Mouse (Mus musculus): ENCODE data around the gene Zfand4.
A peak's percentile ranks its signal among the peaks of the same experiment; 100 is the strongest.

The Zfand4 gene

GRCm38 (mm10) chr6:116278679-116279317 lies 14.8 kb downstream of the Zfand4 start:
- no peaks in the 10 kb centered on the region for H3K36me3 ChIP-seq (ENCODE audit: control insufficient read depth, insufficient read depth, low read length, poor library complexity, severe bottlenecking)
- H3K27me3 ChIP-seq (ENCODE audit: control insufficient read depth, insufficient read depth, low read length, poor library complexity, severe bottlenecking): no peaks in the 10 kb centered on the region
- DNase-seq (ENCODE audit: low read depth, low spot score): no peak

GRCm38 (mm10) chr6:116281014-116281413 lies 17.0 kb downstream of the Zfand4 start:
- DNase-seq (ENCODE audit: low read depth, low spot score): no peak
- Histone ChIP-seq H3K36me3 (ENCODE audit: control insufficient read depth, insufficient read depth, low read length, poor library complexity, severe bottlenecking) (no peaks in the 10 kb centered on the region), H3K27me3 (ENCODE audit: control insufficient read depth, insufficient read depth, low read length, poor library complexity, severe bottlenecking) (no peaks in the 10 kb centered on the region)

GRCm38 (mm10) chr6:116282546-116282945 lies 18.5 kb downstream of the Zfand4 start:
- DNase-seq (ENCODE audit: low read depth, low spot score): peak; percentile 67

GRCm38 (mm10) chr6:116283280-116283679 lies 19.3 kb downstream of the Zfand4 start:
- no peak for DNase-seq (ENCODE audit: low read depth, low spot score)
- Histone ChIP-seq H3K36me3 (ENCODE audit: control insufficient read depth, insufficient read depth, low read length, poor library complexity, severe bottlenecking) (no peaks in the 10 kb centered on the region), H3K27me3 (ENCODE audit: control insufficient read depth, insufficient read depth, low read length, poor library complexity, severe bottlenecking) (no peaks in the 10 kb centered on the region)

More at GRCm38 (mm10) chr6:116282546-116282945, 18.5 kb downstream of the Zfand4 start:
- Histone ChIP-seq H3K36me3 (ENCODE audit: control insufficient read depth, insufficient read depth, low read length, poor library complexity, severe bottlenecking) (no peaks in the 10 kb centered on the region), H3K27me3 (ENCODE audit: control insufficient read depth, insufficient read depth, low read length, poor library complexity, severe bottlenecking) (no peaks in the 10 kb centered on the region)

- Histone ChIP-seq H3K36me3 (ENCODE audit: control insufficient read depth, insufficient read depth, low read length, poor library complexity, severe bottlenecking) (no peaks in the 10 kb centered on the region), H3K27me3 (ENCODE audit: control insufficient read depth, insufficient read depth, low read length, poor library complexity, severe bottlenecking) (no peaks in the 10 kb centered on the region)
- DNase-seq (ENCODE audit: low read depth, low spot score): no peak
These were observed 22.3 kb downstream of the Zfand4 start for GRCm38 (mm10) chr6:116286321-116286720.

- peak; percentile 7 for DNase-seq (ENCODE audit: low read depth, low spot score)
These were observed 23.0 kb downstream of the Zfand4 start for GRCm38 (mm10) chr6:116286870-116287575.

GRCm38 (mm10) chr6:116311411-116311810 lies 47.4 kb downstream of the Zfand4 start:
- no peaks in the 10 kb centered on the region for H3K36me3 ChIP-seq (ENCODE audit: control insufficient read depth, insufficient read depth, low read length, poor library complexity, severe bottlenecking)
- no peak for DNase-seq (ENCODE audit: low read depth, low spot score)
- H3K27me3 ChIP-seq (ENCODE audit: control insufficient read depth, insufficient read depth, low read length, poor library complexity, severe bottlenecking): no peaks in the 10 kb centered on the region

More at GRCm38 (mm10) chr6:116286870-116287575, 23.0 kb downstream of the Zfand4 start:
- H3K27me3 ChIP-seq (ENCODE audit: control insufficient read depth, insufficient read depth, low read length, poor library complexity, severe bottlenecking): no peaks in the 10 kb centered on the region
- no peaks in the 10 kb centered on the region for H3K36me3 ChIP-seq (ENCODE audit: control insufficient read depth, insufficient read depth, low read length, poor library complexity, severe bottlenecking)

GRCm38 (mm10) chr6:116319259-116319658 lies 55.2 kb downstream of the Zfand4 start:
- Histone ChIP-seq H3K27me3 (ENCODE audit: control insufficient read depth, insufficient read depth, low read length, poor library complexity, severe bottlenecking) (no peaks in the 10 kb centered on the region), H3K36me3 (ENCODE audit: control insufficient read depth, insufficient read depth, low read length, poor library complexity, severe bottlenecking) (no peaks in the 10 kb centered on the region)
- DNase-seq (ENCODE audit: low read depth, low spot score): no peak

- no peak for DNase-seq (ENCODE audit: low read depth, low spot score)
- no peaks in the 10 kb centered on the region; the same call in 1 of the 2 replicates for H3K27me3 ChIP-seq (ENCODE audit: control insufficient read depth, insufficient read depth, low read length, poor library complexity, severe bottlenecking)
- H3K36me3 ChIP-seq (ENCODE audit: control insufficient read depth, insufficient read depth, low read length, poor library complexity, severe bottlenecking): no peaks in the 10 kb centered on the region
These were observed 62.6 kb downstream of the Zfand4 start for GRCm38 (mm10) chr6:116326641-116327040.

GRCm38 (mm10) chr6:116331396-116331795 lies 67.4 kb downstream of the Zfand4 start:
- no peak for DNase-seq (ENCODE audit: low read depth, low spot score)
- Histone ChIP-seq H3K27me3 (ENCODE audit: control insufficient read depth, insufficient read depth, low read length, poor library complexity, severe bottlenecking) (no peaks in the 10 kb centered on the region), H3K36me3 (ENCODE audit: control insufficient read depth, insufficient read depth, low read length, poor library complexity, severe bottlenecking) (no peaks in the 10 kb centered on the region)

GRCm38 (mm10) chr6:116337466-116337834 lies 73.4 kb downstream of the Zfand4 start:
- Histone ChIP-seq H3K36me3 (ENCODE audit: control insufficient read depth, insufficient read depth, low read length, poor library complexity, severe bottlenecking) (no peaks in the 10 kb centered on the region), H3K27me3 (ENCODE audit: control insufficient read depth, insufficient read depth, low read length, poor library complexity, severe bottlenecking) (no peaks in the 10 kb centered on the region)
- DNase-seq (ENCODE audit: low read depth, low spot score): no peak

GRCm38 (mm10) chr6:116337835-116338501 lies 73.9 kb downstream of the Zfand4 start, which contains the start of gene March8:
Gene March8 (plus strand): TSS chr6:116338024.
- peak; percentile 55 for DNase-seq (ENCODE audit: low read depth, low spot score)
- H3K27me3 ChIP-seq (ENCODE audit: control insufficient read depth, insufficient read depth, low read length, poor library complexity, severe bottlenecking): no peaks in the 10 kb centered on the region
- no peaks in the 10 kb centered on the region for H3K36me3 ChIP-seq (ENCODE audit: control insufficient read depth, insufficient read depth, low read length, poor library complexity, severe bottlenecking)

- H3K36me3 ChIP-seq (ENCODE audit: control insufficient read depth, insufficient read depth, low read length, poor library complexity, severe bottlenecking): no peaks in the 10 kb centered on the region
These were observed 74.5 kb downstream of the Zfand4 start for GRCm38 (mm10) chr6:116338520-116338919.

GRCm38 (mm10) chr6:116339088-116339487 lies 75.1 kb downstream of the Zfand4 start:
- no peak for DNase-seq (ENCODE audit: low read depth, low spot score)
- no peaks in the 10 kb centered on the region for H3K36me3 ChIP-seq (ENCODE audit: control insufficient read depth, insufficient read depth, low read length, poor library complexity, severe bottlenecking)
- H3K27me3 ChIP-seq (ENCODE audit: control insufficient read depth, insufficient read depth, low read length, poor library complexity, severe bottlenecking): no peaks in the 10 kb centered on the region

More at GRCm38 (mm10) chr6:116338520-116338919, 74.5 kb downstream of the Zfand4 start:
- no peak for DNase-seq (ENCODE audit: low read depth, low spot score)
- no peaks in the 10 kb centered on the region for H3K27me3 ChIP-seq (ENCODE audit: control insufficient read depth, insufficient read depth, low read length, poor library complexity, severe bottlenecking)

- Histone ChIP-seq H3K36me3 (ENCODE audit: control insufficient read depth, insufficient read depth, low read length, poor library complexity, severe bottlenecking) (no peaks in the 10 kb centered on the region), H3K27me3 (ENCODE audit: control insufficient read depth, insufficient read depth, low read length, poor library complexity, severe bottlenecking) (no peaks in the 10 kb centered on the region)
- no peak for DNase-seq (ENCODE audit: low read depth, low spot score)
These were observed 76.5 kb downstream of the Zfand4 start for GRCm38 (mm10) chr6:116340521-116340920.
